Mouse (Mus musculus) heart, embryonic 11.5 days (tissue): ENCODE measurements at regions not wholly inside any gene's neighbourhood (a gene's known extent, or its start where the extent isn't known, plus 50 kb on each side); places are given as distances from the start of the nearest gene placed in this dataset.
"Not testable (repeated sequence)": the region's sequence is repeated elsewhere in the genome, so short reads cannot be mapped to it uniquely, and the experiment has no call there.

Source experiments
- ATAC-seq: fragments of 200-750 bp; cut with Nextera tagmentation; replicated peaks from 2 replicates; pipeline ENCODE4 v1.8.0; 2017; ENCODE audit warnings: moderate library complexity; ENCODE audit not compliant: insufficient number of reproducible peaks, low FRiP score, low TSS enrichment
- H3K27ac ChIP-seq: fragments of 300-500 bp; sonication (generic); 2 replicates; pipeline ENCODE4 v1.5.1; 2014; ENCODE audit warnings: mild to moderate bottlenecking, low read depth, low read length
- H3K27me3 ChIP-seq: fragments of 300-500 bp; sonication (generic); 2 replicates; pipeline ENCODE4 v1.6.1; 2014; ENCODE audit warnings: mild to moderate bottlenecking, low read length, mixed read lengths; ENCODE audit not compliant: control insufficient read depth, insufficient read depth
- H3K36me3 ChIP-seq: fragments of 300-500 bp; sonication (generic); 2 replicates; pipeline ENCODE4 v1.6.1; 2014; ENCODE audit warnings: mild to moderate bottlenecking, low read length, moderate library complexity, mixed read lengths; ENCODE audit not compliant: control insufficient read depth, insufficient read depth
- H3K4me1 ChIP-seq: fragments of 300-500 bp; sonication (generic); 2 replicates; pipeline ENCODE4 v1.6.1; 2014; ENCODE audit warnings: low read length; ENCODE audit not compliant: control insufficient read depth, insufficient read depth
- H3K4me2 ChIP-seq: fragments of 300-500 bp; sonication (generic); 2 replicates; pipeline ENCODE4 v1.6.1; 2014; ENCODE audit warnings: mild to moderate bottlenecking, moderate library complexity
- H3K4me3 ChIP-seq: fragments of 300-500 bp; sonication (generic); 2 replicates; pipeline ENCODE4 v1.5.1; 2014; ENCODE audit warnings: low read depth, low read length
- H3K9ac ChIP-seq: fragments of 300-500 bp; sonication (generic); 2 replicates; pipeline ENCODE4 v1.6.1; 2014; ENCODE audit warnings: mild to moderate bottlenecking, low read depth, low read length, moderate library complexity
- H3K9me3 ChIP-seq: fragments of 300-500 bp; sonication (generic); replicated peaks from 2 replicates; pipeline ENCODE4 v1.6.1; 2016; ENCODE audit warnings: low read length; ENCODE audit not compliant: control insufficient read depth
- WGBS: fragments of 180-500 bp; shearing (Covaris S2); extraction: QIAGEN DNeasy Blood & Tissue Kit; methylation state at CpG from one replicate; pipeline ENCODE4 v1.1.7; 2014; ENCODE audit not compliant: insufficient replicate concordance; 5-methylcytosine and 5-hydroxymethylcytosine counted together

- no peak overlapping the region for H3K4me2 ChIP-seq
- H3K36me3 ChIP-seq = no peaks in the 10 kb centered on the region
- no peak overlapping the region for H3K4me3 ChIP-seq
- 0 out of 2 replicates have a peak, but pooled peaks cover 2% of the 10 kb centered on the region for H3K4me1 ChIP-seq
- H3K27ac ChIP-seq = no peak overlapping the region
- no peak overlapping the region for H3K9ac ChIP-seq
- ATAC-seq = no peak
- WGBS = 85% methylated on average over 8 of the region's 8 CpGs
- H3K9me3 ChIP-seq = no peaks in the 10 kb centered on the region; the same call in 1 of the 2 replicates
- no peaks in the 10 kb centered on the region for H3K27me3 ChIP-seq
Measured at GRCm38 (mm10) chr5:64694606-64695005, 108.6 kb upstream of the Klf3 start.

DNA sequence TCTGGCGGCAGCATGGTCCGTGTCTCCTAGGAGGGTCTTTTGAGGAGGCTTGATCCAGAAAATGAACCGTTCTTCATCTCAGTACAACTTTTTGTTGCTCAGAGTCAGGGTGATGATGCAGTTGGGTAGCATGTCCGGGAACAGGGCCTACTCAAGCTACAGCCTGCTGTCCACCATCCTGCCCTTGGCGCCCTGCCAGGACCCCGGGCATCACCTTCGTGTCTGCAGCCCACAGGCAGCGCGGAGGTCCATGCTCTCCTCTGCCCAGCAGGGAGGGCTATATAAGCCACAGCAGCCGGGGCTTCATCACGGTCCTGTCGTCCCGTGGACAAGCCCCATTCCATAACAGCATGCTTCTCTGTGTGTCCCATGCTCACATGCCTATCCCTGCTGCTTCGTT, 107.1 kb upstream of the Klf3 start:
- H3K9ac ChIP-seq = no peak overlapping the region
- H3K4me1 ChIP-seq = no peaks in the 10 kb centered on the region
- H3K27me3 ChIP-seq = no peaks in the 10 kb centered on the region
- no peak overlapping the region for H3K4me3 ChIP-seq
- WGBS = 90% methylated on average over 14 of the region's 14 CpGs
- H3K36me3 ChIP-seq = no peaks in the 10 kb centered on the region
- no peak for ATAC-seq
- H3K9me3 ChIP-seq = no peaks in the 10 kb centered on the region; the same call in 1 of the 2 replicates
- no peak overlapping the region for H3K4me2 ChIP-seq
- H3K27ac ChIP-seq = no peak overlapping the region

GRCm38 (mm10) chr5:64697466-64697865, 105.7 kb upstream of the Klf3 start:
- Histone ChIP-seq H3K9ac (no peak overlapping the region), H3K4me2 (no peak overlapping the region), H3K27ac (no peak overlapping the region), H3K4me3 (no peak overlapping the region), H3K36me3 (no peaks in the 10 kb centered on the region), H3K9me3 (no peaks in the 10 kb centered on the region; the same call in 1 of the 2 replicates), H3K27me3 (no peaks in the 10 kb centered on the region), H3K4me1 (peaks cover 9% of the 10 kb centered on the region; the same call in 1 of the 2 replicates)
- WGBS = 82% methylated on average over 5 of the region's 5 CpGs
- no peak for ATAC-seq

DNA sequence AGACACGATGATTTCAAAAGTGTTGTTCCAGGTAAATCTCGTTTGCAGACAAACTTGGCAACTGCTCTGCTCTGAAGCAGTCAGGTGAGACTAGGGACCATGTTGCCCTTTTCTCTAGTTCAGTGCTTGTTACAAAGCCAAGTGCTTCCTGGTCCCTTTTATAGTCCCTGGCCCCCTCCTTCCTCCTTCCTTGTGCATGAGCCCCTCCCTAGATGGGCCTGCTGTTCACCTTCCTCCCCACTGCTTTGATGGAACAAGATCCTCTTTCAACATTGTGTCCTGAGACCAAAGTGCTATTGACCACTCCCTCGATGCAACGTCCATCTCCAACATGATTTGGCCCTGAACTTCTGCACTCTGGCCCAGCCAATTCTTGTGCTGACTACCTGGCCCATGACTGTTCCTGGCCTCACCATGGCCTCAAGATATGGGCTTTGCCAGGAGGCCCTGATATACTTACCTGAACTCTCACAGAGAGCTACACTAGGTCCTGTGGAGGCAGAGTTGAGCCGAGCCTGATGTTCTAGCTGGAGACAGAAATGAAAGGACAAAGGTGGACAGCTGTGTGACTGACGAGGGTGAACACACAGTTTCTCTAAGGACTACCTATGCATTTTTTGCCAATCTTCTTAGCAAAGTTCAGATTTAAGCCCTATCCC, 104.6 kb upstream of the Klf3 start:
- Histone ChIP-seq H3K36me3 (no peaks in the 10 kb centered on the region), H3K4me2 (no peak overlapping the region), H3K27me3 (no peaks in the 10 kb centered on the region), H3K4me1 (peaks cover 9% of the 10 kb centered on the region; the same call in 1 of the 2 replicates), H3K9ac (no peak overlapping the region), H3K9me3 (no peaks in the 10 kb centered on the region; the same call in 1 of the 2 replicates), H3K4me3 (no peak overlapping the region), H3K27ac (no peak overlapping the region)
- 78% methylated on average over 6 of the region's 6 CpGs for WGBS
- ATAC-seq = no peak

DNA sequence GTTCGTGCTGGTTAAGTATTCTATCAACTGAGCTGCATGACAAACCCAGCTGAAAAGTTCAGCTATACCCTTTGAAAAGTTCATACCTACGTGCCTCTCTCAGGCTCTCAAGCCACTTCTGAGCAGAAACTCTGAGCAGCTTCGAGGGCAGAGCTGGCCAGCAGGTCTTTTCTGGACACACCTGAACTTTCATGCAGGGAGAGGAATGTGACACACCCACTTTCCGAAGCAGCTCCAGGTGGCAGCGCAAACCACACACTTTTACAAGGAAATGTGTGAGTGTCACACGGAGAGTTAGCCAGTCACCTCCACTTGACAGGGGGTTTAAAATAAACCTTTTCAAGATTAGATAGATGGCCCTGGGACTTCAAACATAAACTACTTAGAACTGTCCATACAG, 103.2 kb upstream of the Klf3 start:
- H3K27me3 ChIP-seq = no peaks in the 10 kb centered on the region
- 50% methylated on average over 6 of the region's 6 CpGs for WGBS
- no peaks in the 10 kb centered on the region for H3K36me3 ChIP-seq
- no peak overlapping the region for H3K27ac ChIP-seq
- peaks cover 9% of the 10 kb centered on the region; the same call in 1 of the 2 replicates for H3K4me1 ChIP-seq
- H3K4me2 ChIP-seq = no peak overlapping the region
- ATAC-seq = no peak
- no peaks in the 10 kb centered on the region for H3K9me3 ChIP-seq
- no peak overlapping the region for H3K4me3 ChIP-seq
- H3K9ac ChIP-seq = no peak overlapping the region

- Histone ChIP-seq H3K4me2 (peak overlapping the region; percentile 39; the same call in 1 of the 2 replicates), H3K36me3 (no peaks in the 10 kb centered on the region), H3K27ac (peak overlapping the region; percentile 65; the same call in 1 of the 2 replicates), H3K9me3 (no peaks in the 10 kb centered on the region), H3K4me3 (no peak overlapping the region), H3K4me1 (peaks cover 9% of the 10 kb centered on the region; the same call in 1 of the 2 replicates), H3K9ac (no peak overlapping the region), H3K27me3 (no peaks in the 10 kb centered on the region)
- ATAC-seq = no peak
- 57% methylated on average over 14 of the region's 14 CpGs for WGBS
Measured at GRCm38 (mm10) chr5:64701219-64701779, 101.9 kb upstream of the Klf3 start.

GRCm38 (mm10) chr5:64701780-64702231, 101.4 kb upstream of the Klf3 start:
- Histone ChIP-seq H3K27me3 (no peaks in the 10 kb centered on the region), H3K9me3 (no peaks in the 10 kb centered on the region), H3K4me2 (peak overlapping the region; percentile 39), H3K4me3 (no peak overlapping the region), H3K27ac (peak overlapping the region; percentile 65), H3K4me1 (peaks cover 9% of the 10 kb centered on the region; the same call in 1 of the 2 replicates), H3K36me3 (no peaks in the 10 kb centered on the region), H3K9ac (peak overlapping the region; percentile 54; the same call in 1 of the 2 replicates)
- WGBS = 20% methylated on average over 7 of the region's 7 CpGs
- 0 out of 2 replicates have a peak, but pooled peaks have one; percentile 39 for ATAC-seq

GRCm38 (mm10) chr5:64702404-64702803, 100.8 kb upstream of the Klf3 start:
- H3K27me3 ChIP-seq, H3K4me3 ChIP-seq, H3K9me3 ChIP-seq, H3K4me1 ChIP-seq, ATAC-seq, H3K9ac ChIP-seq, H3K36me3 ChIP-seq, H3K4me2 ChIP-seq: not testable (repeated sequence)
- peak overlapping the region; percentile 65; the same call in 1 of the 2 replicates for H3K27ac ChIP-seq
- 50% methylated on average over 1 of the region's 1 CpGs for WGBS
